Mouse (Mus musculus): ENCODE data around the gene Guca1a.
A peak's percentile ranks its signal among the peaks of the same experiment; 100 is the strongest.
"Not testable (repeated sequence)": the region's sequence is repeated elsewhere in the genome, so short reads cannot be mapped to it uniquely, and the experiment has no call there.

Guca1a gene

GRCm38 (mm10) chr17:47400451-47400850, at the start of gene Guca1a:
Gene Guca1a, minus strand, starts transcription at chr17:47400584.
- no peak for DNase-seq

GRCm38 (mm10) chr17:47449432-47449831, 49.0 kb upstream of the Guca1a start:
- DNase-seq = no peak

GRCm38 (mm10) chr17:47448523-47449372, 48.4 kb upstream of the Guca1a start:
- no peak for DNase-seq

GRCm38 (mm10) chr17:47446561-47446960, 46.2 kb upstream of the Guca1a start:
- no peak for DNase-seq

GRCm38 (mm10) chr17:47446025-47446424, 45.6 kb upstream of the Guca1a start:
- DNase-seq = no peak

GRCm38 (mm10) chr17:47445518-47445917, 45.1 kb upstream of the Guca1a start:
- no peak for DNase-seq

GRCm38 (mm10) chr17:47444113-47444512, 43.7 kb upstream of the Guca1a start:
- DNase-seq = no peak

- no peak for DNase-seq
These were observed 41.9 kb upstream of the Guca1a start for GRCm38 (mm10) chr17:47442271-47442670.

- DNase-seq = no peak
These were observed 41.1 kb upstream of the Guca1a start for GRCm38 (mm10) chr17:47441296-47442051.

- peak; percentile 17 for DNase-seq
These were observed 40.0 kb upstream of the Guca1a start for GRCm38 (mm10) chr17:47440359-47440890.

- no peak for DNase-seq
These were observed 39.1 kb upstream of the Guca1a start for GRCm38 (mm10) chr17:47439396-47440028.

GRCm38 (mm10) chr17:47438611-47439010, 38.2 kb upstream of the Guca1a start:
- no peak for DNase-seq

- no peak for DNase-seq
These were observed 36.6 kb upstream of the Guca1a start, which contains the start of gene 1700001C19Rik for GRCm38 (mm10) chr17:47436907-47437547. Gene 1700001C19Rik, minus strand, starts transcription at chr17:47437376.

GRCm38 (mm10) chr17:47436156-47436906, 35.9 kb upstream of the Guca1a start, which contains the start of gene AI661453:
Gene AI661453, plus strand, starts transcription at chr17:47436615.
- DNase-seq = peak; percentile 10 to 25

- peak in 1 of 2 experiments; percentile 25 for DNase-seq
These were observed 30.4 kb upstream of the Guca1a start for GRCm38 (mm10) chr17:47430815-47431214.

GRCm38 (mm10) chr17:47428831-47429304, 28.5 kb upstream of the Guca1a start:
- no peak for DNase-seq

GRCm38 (mm10) chr17:47427316-47427715, 26.9 kb upstream of the Guca1a start:
- DNase-seq = no peak

- DNase-seq = no peak
These were observed 23.8 kb upstream of the Guca1a start for GRCm38 (mm10) chr17:47424186-47424585.

GRCm38 (mm10) chr17:47422616-47423015, 22.2 kb upstream of the Guca1a start:
- not testable (repeated sequence) for DNase-seq

GRCm38 (mm10) chr17:47421566-47421965, 21.2 kb upstream of the Guca1a start:
- DNase-seq = no peak

- no peak for DNase-seq
These were observed 19.8 kb upstream of the Guca1a start for GRCm38 (mm10) chr17:47420195-47420594.

Measured in cerebellum, postnatal 14 days (tissue).